Mouse (Mus musculus): Measurements from ENCODE around the gene Mindy3.
A peak's percentile ranks its signal among the peaks of the same experiment; 100 is the strongest.

Mindy3 gene

DNA sequence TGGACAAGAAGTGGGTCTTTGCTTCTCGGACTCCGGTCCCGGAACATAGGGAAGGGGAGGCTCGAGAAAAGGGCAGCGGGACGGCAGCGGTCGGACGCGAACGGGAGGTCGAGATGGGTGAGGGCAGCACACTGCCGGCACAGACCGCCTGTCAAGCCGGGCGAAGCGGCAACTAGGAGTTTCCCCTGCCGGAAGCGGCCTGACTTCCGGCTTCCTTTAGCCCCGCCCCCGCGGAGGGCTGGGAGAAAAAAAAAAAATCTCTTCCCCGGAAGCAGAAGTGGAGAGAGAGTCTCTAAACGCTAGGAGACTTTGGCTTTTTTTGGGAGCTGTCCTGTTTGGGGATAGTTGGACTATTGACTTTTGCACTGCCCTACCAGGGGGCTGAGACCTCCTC is at the start of gene Mindy3:
Gene Mindy3 (minus strand): TSS at position 209 of the 394 bp plus-strand sequence.
- peak; percentile 86 for DNase-seq (ENCODE audit: low read depth, low spot score)

DNA sequence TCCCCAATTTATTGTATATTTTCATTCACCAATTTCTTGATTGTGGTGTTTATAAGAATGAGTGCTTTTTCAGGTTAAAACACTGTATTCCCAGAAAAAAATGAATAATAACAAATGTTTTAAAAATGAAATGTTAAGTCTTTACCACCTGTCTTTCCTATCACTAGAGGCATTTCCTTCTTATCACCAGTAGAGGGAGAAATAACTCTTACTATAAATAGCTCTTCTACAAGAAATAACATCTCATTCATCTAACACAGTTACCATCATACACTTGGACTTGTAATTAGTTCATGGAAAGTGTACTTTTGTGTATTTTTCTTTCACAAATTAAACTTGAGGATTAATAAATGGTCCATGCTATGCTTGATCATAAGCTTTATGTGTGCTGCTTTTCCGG is 40.5 kb upstream of the Mindy3 start:
- DNase-seq (ENCODE audit: low read depth, low spot score), result peak; percentile 17

DNA sequence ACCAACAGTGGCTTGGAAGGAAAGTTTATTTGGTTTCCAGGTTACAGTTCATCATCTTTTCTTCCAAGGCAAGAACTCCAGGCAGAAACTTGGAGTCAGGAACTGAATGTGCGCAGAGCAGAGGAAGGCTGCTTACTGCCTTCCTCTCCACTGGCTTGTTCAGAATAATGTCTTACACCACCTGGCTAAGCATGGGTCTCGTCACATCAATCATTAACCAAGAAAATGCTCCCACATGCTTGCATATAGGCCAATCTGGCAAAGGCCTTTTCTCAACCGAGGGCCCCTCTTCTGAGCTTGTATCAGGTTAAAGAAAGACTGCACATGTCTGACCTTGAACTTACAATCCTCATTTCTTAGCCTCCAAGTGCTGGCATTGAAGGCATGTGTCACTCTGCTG is 30.8 kb upstream of the Mindy3 start:
- no peak for DNase-seq (ENCODE audit: low read depth, low spot score)

DNA sequence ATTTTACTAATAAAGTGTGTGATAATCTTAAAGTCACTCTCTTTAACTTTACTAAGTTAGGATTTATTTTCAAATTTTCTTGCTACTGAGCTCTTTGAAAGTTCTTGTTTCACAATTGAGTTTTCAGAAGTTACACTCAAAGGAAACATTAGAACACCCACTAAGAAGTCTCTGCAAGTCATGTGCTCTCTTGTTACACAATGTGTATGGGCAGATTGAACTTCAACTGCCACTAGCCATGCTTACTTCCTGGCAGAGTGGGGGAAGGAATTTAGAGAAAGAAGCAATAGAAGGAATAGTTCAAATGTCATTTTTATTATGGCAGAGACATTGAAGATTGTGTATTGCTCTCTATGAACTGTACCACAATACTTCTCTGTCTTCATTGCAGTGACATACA is 20.9 kb upstream of the Mindy3 start:
- no peak for DNase-seq (ENCODE audit: low read depth, low spot score)

DNA sequence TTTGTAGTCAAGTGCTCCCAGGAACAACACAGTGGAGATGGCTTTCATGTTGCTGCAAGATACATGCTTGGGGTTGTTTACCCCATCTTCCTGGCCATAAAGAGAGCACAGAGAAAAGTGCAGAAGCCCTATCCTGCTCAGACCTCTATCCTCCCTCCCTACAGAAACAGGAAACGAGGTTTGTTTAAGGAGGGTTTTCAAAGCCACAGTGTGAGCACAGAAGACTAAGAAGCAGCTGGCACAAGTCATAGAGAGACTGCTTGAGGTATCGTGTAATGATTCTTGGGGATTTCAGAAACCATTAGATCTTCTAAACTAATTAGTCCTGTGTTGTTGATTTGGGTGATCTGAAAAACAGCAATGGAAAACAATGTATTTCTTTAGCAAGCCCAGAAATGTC is 20.3 kb upstream of the Mindy3 start:
- no peak for DNase-seq (ENCODE audit: low read depth, low spot score)

DNA sequence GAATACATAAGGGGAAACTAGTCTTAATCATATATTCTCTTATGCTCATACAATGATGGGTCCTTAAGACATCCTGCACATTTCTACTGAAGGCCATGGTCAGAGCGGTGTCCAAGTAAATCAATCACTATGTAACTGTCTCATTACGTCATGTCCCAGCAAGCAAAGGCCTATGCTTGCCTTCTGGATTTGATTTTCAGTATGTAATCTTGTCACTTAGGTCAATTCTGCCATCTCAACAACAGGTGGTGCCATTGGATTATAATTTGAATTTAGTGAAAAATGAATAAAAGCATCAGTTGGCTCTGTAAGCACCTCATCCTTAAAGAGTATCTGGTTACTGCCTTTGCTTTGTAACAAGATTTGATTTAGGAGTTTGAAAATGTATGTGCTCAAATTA is 18.9 kb upstream of the Mindy3 start:
- DNase-seq (ENCODE audit: low read depth, low spot score), result no peak

DNA sequence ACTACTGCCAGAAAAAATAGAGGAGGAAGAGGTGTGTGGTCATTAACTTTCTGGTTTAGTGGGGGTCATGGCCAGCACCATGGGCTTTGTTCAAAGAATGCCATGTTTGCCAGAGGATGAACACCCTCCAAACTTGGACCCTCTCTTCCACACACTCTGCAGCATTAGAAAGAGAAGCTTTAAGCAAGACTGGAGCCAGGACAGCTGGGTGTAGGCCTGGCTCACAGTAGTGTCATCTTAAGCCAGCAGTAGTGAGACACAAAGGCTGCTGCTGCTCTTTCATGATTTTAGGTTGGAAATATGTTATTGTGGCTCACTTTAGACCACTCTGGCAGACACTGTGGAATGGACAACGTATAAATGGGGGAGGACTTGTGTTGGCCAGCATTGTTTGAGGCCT is 12.8 kb upstream of the Mindy3 start:
- no peak for DNase-seq (ENCODE audit: low read depth, low spot score)

DNA sequence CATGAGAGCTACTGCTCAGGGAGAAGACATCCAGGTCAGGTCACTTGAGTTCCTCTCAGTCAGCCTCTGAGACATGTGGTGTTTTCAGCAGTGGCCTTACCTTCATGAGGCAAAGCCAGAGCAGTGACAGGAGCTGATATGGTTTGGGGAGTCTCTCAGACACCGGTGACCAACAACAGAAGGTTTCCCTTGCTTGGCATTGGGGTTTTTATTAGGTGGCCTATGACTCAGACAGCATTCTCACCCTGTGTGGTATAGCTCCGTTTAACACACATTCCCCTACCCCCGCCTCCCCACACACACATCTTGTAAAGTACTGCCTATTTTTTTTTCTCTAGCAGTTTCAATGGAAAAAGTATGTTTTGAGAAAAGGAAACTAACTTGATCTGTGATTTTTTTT is 5.1 kb upstream of the Mindy3 start:
- DNase-seq (ENCODE audit: low read depth, low spot score), result no peak

DNA sequence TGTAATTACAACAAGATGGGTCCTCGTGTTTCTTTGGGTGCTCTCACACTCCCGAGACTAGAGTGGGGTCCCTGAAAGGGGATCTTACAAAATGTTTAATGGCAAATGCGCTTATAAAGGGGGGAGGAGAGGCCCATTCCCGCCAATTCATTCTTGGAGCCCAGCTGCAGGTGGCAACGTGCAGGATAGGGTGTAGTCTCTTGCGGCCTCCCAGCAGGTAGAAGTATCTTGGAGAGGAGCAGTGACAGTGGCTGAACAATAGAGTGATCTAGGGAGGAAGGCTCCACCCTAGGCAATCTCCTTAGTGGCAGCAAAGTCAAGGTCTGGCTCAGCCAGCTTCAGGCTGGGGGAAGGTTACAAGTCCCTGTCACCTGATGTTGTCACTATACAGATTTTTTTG is 4.2 kb upstream of the Mindy3 start:
- DNase-seq (ENCODE audit: low read depth, low spot score), result peak; percentile 59

DNA sequence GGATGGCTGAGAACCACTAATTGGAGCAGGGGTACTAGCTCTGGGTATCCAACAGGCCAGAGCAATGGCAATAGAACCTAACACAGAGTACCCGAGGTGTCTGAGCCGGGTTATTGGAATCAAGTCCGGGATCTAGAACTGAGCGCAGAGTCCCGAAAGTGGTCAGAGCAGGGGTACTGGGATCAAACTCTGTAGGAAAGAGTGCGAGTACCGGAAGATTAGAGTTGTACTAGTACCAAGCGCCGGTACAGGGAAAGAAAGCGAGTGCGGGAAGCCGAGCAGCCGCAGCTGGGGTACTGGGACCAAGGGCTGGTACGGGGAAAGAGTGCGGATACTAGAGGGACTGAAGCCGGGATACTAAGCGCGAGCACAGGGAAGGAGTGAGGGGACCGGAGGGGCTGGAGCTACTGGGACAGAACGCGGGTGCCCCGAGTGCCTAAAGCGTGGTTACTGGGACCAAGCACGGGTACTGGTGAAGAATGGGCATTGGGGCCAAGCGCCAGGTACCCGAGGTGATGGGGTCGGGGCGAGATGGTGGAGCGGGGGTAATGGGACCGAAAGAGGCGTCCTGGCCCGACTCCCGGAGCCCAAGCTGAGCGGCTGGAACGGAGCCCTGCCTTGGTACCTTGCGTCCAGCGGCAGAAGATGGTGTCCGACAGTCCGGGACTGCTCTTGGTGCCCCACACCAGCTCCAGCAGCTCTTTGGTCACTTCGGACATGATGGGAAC is 572 bp downstream of the Mindy3 start:
- peak; percentile 40 for DNase-seq (ENCODE audit: low read depth, low spot score)

DNA sequence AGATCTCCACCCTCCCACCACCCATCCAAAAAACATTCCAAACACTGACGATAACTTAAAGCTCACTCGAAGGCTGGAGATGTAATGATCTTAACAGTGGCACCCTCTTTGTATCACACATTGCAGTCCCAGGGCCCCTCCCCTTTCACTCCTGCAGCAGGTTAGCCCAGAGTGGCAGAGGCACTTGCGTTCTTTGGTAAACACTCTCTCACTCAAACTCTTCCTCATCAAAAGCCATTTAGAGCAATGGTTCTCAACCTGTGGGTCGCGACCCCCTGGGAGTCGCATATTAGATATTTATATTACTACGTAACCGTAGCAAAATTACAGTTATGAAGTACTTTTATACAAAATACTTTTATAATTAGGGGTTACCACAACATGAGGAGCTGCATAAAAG is 1.1 kb downstream of the Mindy3 start:
- no peak for DNase-seq (ENCODE audit: low read depth, low spot score)

DNA sequence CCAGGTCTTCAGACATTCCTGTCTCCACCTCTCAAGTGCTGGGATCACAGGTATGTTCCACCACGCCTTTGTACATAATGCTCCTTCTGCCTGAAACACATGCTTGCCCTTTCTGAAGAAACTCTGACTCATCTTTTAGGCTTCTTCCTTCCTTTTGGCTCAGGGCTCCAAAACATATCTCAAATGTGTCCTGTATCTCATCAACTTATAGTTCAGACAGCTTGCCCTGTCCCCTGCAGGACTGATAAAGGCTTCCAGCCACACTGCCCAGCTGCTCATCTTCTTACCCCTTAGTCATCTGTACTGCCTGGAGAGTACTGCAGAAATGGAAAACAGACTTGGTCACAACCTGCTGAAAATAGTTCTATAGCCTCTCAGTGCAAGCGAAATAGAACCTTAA is 7.0 kb downstream of the Mindy3 start:
- no peak for DNase-seq (ENCODE audit: low read depth, low spot score)

DNA sequence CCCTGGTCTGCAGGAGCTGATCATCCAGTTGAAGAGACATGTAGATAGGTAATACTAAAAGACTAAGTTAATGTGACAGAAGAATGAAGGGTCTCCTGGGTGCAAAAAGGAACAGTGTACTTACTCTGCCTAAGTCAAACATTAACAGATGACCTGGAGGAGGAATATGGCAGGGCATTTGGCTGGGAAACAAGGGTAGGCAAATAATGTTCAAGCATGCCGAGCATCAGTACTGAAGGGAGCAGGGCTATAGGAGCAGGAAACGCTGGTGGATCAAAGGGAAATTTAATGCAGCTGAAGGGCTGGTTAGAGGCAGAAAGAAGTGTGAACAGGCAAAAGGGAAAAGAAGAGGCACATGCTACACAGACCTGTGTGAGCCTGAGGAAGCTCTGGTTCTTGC is 8.1 kb downstream of the Mindy3 start:
- no peak for DNase-seq (ENCODE audit: low read depth, low spot score)

DNA sequence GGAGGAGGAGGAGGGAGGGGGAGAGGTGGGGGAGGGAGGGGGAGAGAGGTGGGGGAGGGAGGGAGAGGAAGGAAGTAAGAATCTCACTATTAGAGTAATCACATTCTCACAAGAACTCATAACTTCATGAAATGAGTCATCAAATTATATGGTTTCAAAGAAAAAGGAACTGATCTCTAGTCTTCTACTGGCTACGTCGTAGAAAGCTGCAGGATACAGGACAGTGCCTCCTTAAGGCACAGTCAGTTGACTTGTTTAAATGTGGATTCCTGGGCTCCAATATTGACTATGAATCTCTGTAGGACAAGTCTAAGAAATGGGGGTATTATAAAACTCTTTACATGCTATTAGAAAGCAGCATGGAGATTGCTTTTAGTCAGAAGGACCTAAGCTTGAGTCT is 12.5 kb downstream of the Mindy3 start:
- no peak for DNase-seq (ENCODE audit: low read depth, low spot score)

DNA sequence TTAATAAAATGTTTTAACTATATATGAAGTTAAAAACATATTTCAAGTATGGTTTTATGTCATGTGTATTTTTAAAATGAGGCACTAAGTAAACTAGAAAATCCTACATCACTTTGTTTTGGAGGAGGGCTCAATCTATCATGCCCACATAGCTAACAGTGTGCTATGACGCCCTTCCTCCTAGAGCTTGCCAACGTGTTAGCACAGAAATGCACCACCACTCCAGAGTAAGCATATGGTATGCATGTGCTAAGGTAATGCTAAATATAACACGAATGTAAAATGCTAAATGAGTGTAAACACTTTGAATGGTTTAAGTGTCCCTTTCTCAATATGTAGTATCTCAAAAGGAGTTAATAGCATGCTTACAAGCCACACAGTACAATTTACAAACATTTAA is 16.8 kb downstream of the Mindy3 start:
- no peak for DNase-seq (ENCODE audit: low read depth, low spot score)

DNA sequence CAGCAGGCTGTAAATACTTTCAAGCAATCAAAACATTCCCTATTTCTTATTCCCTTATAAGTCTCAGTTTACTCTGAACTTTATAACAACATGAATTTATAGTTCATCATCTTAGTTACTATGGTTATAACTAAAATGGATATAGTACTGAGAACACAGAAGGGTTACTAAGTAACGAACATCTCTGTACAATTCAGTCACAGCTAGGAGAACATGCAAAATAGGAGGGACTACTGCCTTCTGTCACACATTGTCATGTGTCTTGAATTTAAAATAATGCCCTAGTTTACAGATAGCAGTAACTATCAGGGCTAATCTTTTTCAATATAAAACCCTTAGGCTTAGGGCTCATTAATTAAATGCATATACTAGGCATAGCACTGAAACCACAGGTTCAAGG is 18.1 kb downstream of the Mindy3 start:
- DNase-seq (ENCODE audit: low read depth, low spot score), result no peak

DNA sequence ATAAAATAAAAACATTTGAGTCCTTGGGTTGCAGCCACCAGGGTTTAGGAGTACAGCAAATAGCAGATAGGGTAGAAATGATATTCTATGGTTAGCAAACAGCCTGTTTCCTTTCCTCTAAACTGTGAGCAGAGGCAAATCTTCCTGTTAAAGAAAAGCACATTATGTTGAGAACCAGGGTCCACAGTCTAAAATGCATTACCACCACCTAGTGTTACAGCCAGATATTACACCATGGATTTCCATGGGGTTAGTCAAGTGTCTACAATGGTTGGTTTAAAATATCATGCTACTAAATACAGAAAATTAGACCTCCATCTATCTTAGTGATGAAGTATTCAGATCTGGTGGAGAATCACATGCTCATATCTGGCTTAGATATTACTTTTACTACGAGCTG is 30.2 kb downstream of the Mindy3 start:
- DNase-seq (ENCODE audit: low read depth, low spot score), result peak; percentile 47

DNA sequence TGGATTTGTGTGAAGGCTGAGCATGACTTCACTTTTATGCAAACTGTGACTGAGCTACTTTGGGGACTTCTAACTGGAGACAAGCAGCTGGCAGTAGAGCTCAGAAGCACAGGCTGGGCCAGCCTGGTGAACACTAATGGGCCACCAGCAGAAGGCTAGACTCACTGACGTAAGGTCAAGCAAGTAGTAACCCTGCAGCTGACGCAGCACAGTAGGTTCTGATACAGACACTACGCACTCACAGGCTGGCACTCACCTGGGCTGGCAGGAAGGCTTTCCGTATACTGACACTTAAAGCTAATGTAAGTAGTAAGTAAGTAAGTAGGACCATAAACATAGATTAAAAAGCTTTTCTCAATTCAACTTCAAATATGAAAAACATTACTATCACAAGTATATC is 30.7 kb downstream of the Mindy3 start:
- DNase-seq (ENCODE audit: low read depth, low spot score), result no peak

DNA sequence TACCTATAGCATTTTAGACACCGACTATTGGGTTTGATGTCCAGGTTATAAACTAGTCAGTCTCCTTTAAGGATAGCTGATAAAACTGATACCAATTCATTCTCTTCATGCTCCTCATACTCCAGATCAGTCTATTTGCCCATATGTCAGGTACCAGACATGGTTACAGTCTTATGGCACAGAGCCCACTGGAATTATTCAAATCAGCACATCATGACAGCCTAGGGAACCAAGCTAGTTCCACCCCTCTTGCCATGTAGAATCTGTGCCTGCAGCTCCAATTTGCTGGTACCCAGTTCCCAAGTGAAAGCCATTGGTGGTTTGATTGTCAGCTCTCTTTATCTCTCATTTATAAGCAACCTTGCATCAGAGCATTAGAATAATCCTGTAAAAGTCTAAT is 34.9 kb downstream of the Mindy3 start:
- no peak for DNase-seq (ENCODE audit: low read depth, low spot score)

DNA sequence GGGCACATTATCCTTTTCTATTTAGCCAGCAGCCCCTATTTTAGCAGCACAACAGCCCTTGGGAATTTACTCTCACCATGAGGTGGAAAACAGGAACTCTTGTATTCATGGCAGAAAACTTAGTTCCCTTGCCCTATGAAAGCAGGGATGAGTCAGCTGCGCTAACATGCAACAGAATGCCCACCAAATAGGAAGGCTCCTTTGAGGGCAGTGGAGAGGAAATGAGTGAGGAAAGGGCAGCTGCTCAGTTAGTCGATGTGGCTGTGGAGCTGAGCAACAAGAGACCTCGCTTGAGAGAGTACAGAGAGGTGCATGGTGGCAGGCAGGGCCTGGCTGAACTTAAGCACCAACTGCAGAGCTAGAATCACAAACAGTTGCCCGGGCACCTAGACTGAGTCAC is 36.6 kb downstream of the Mindy3 start:
- DNase-seq (ENCODE audit: low read depth, low spot score), result no peak

DNA sequence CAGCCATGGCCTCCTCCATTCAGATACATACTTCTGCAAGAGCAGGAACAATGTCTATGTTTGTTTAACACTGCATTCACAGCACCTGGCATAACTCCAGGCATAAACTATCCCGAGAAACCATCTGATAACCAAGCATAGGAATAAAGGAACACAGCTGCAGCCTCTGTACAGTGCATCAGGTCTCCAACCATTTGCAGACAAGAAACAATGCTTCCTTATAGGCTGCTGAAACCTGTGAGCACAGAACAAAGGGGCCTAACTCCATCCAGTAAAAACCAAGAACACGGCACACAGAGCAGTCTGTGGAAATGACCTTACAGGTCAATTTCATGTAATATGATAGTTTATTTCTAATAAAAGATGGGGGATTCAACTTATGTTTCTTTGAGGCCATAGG is 39.0 kb downstream of the Mindy3 start:
- DNase-seq (ENCODE audit: low read depth, low spot score), result no peak

DNA sequence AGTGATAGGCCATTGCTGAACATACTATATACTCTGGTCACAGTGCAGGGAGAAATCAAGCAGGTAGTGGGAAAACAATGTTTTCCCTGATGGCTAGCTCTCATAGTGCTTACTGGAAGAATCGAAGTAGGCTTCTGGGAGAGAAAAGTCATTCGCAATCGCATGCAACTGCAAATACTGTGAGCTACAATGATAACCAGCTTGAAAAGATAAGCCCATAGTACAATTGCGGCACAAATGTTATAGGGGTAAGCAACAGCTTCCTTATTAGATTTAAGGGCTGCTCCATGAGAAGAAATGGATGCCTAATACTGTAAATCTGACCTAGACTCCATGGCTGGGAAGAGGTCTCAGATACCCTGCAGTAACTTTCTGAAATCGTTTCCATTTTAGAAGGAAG is 40.7 kb downstream of the Mindy3 start:
- DNase-seq (ENCODE audit: low read depth, low spot score), result no peak

DNA sequence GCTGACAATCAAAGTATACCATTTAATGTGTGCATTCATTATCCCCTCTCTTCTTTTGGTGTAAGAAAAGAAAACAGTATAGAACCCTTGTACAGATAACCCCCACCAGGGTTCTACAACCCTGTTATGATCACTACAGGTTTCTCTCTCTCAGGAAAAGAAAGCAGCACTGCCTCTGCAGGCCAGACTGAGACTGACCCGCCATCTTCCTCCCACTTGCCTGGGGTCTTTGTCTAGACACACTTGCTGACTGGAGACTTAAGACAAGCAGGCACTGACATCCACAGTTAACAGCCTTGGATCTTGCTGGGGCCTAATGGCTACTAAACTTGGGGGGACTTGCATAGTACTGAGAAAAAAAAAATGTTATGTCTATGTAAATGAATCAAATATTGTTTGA is 42.2 kb downstream of the Mindy3 start:
- DNase-seq (ENCODE audit: low read depth, low spot score), result peak; percentile 38

DNA sequence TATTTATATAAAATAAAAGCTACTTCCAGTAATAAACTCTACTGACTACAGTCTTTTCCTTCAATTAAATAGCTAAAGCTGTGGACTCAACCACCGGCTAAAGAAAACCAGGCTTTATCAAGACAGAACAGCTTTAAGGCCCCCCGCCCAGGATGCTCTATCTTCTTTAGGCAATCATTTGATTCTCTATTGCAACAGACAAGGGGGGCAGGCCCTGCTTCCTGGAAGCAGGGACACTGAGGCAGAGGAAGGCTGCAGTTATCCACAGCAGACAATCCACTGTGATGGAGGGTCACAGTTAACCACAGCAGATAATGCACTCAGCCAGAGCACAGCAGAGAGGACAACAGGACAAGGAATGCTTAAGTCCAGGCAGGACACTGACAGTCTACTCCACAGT is 46.4 kb downstream of the Mindy3 start:
- no peak for DNase-seq (ENCODE audit: low read depth, low spot score)
